Mouse (Mus musculus): ENCODE data around the gene 2310007B03Rik.

Gene 2310007B03Rik

GRCm38 (mm10) chr1:93159566-93160500, 915 bp downstream of the 2310007B03Rik start:
- DNase-seq, result peak; percentile 25

GRCm38 (mm10) chr1:93158916-93159315, 1.8 kb downstream of the 2310007B03Rik start:
- DNase-seq, result peak; percentile 45

GRCm38 (mm10) chr1:93157566-93157965, 3.2 kb downstream of the 2310007B03Rik start:
- peak; percentile 59 for DNase-seq

- DNase-seq, result no peak
These were observed 9.7 kb downstream of the 2310007B03Rik start for GRCm38 (mm10) chr1:93150907-93151661.

GRCm38 (mm10) chr1:93144176-93144575, 16.6 kb downstream of the 2310007B03Rik start:
- DNase-seq, result no peak

GRCm38 (mm10) chr1:93142871-93143270, 17.9 kb downstream of the 2310007B03Rik start:
- no peak for DNase-seq

GRCm38 (mm10) chr1:93139713-93140112, 21.0 kb downstream of the 2310007B03Rik start:
- no peak for DNase-seq

GRCm38 (mm10) chr1:93138534-93138933, 22.2 kb downstream of the 2310007B03Rik start:
- peak; percentile 83 for DNase-seq

- no peak for DNase-seq
These were observed 25.7 kb downstream of the 2310007B03Rik start, which contains the start of gene Agxt for GRCm38 (mm10) chr1:93135036-93135526. TSS of gene Agxt (plus strand) at chr1:93135240.

- DNase-seq, result no peak
These were observed 28.1 kb downstream of the 2310007B03Rik start for GRCm38 (mm10) chr1:93132676-93133075.

- no peak for DNase-seq
These were observed 30.3 kb downstream of the 2310007B03Rik start for GRCm38 (mm10) chr1:93130242-93130983.

GRCm38 (mm10) chr1:93128710-93129349, 31.9 kb downstream of the 2310007B03Rik start:
- peak; percentile 85 for DNase-seq

GRCm38 (mm10) chr1:93128209-93128608, 32.5 kb downstream of the 2310007B03Rik start:
- no peak for DNase-seq

GRCm38 (mm10) chr1:93125256-93125655, 35.5 kb downstream of the 2310007B03Rik start:
- DNase-seq, result no peak

- no peak for DNase-seq
These were observed 36.7 kb downstream of the 2310007B03Rik start for GRCm38 (mm10) chr1:93124066-93124465.

- DNase-seq, result no peak
These were observed 37.4 kb downstream of the 2310007B03Rik start for GRCm38 (mm10) chr1:93123179-93123854.

- no peak for DNase-seq
These were observed 41.9 kb downstream of the 2310007B03Rik start for GRCm38 (mm10) chr1:93118816-93119215.

- no peak for DNase-seq
These were observed 45.3 kb downstream of the 2310007B03Rik start for GRCm38 (mm10) chr1:93115471-93115870.

- DNase-seq, result peak; percentile 80
These were observed 45.9 kb downstream of the 2310007B03Rik start for GRCm38 (mm10) chr1:93114713-93115463.

- no peak for DNase-seq
These were observed 58.0 kb downstream of the 2310007B03Rik start for GRCm38 (mm10) chr1:93102700-93103099.

Data from kidney, postnatal 10 days (tissue).